Mouse (Mus musculus): ENCODE data around the gene Gm12185. TPM values are rescaled to one million over a fixed set of nuclear protein-coding genes. Genes with fewer than 3 reads are reported as not detected.

Gm12185 gene
- 1.3 to 2.0 TPM (median 1.8 TPM) in 4 replicates for total RNA-seq (2023; ENCODE audit: inconsistent age)

GRCm38 (mm10) chr11:48991740-48992520, at the start of gene Gm12185:
Gm12185 (minus strand) TSS chr11:48992226.

GRCm38 (mm10) chr11:48994018-48994417, 2.0 kb upstream of the Gm12185 start, which contains the start of gene Tgtp1:
Tgtp1 (minus strand) TSS chr11:48994172.

GRCm38 (mm10) chr11:48979251-48979650, 12.8 kb downstream of the Gm12185 start, which contains the start of gene 9930111J21Rik1:
9930111J21Rik1 (minus strand) TSS chr11:48979398.

GRCm38 (mm10) chr11:48978240-48978939, 13.6 kb downstream of the Gm12185 start, which contains the start of gene Olfr56:
Olfr56 (plus strand) TSS chr11:48978889.

GRCm38 (mm10) chr11:48946090-48946489, 45.9 kb downstream of the Gm12185 start, which contains the start of gene Psme2b:
Psme2b (minus strand) TSS chr11:48946190.

GRCm38 (mm10) chr11:48902021-48902420, 90.0 kb downstream of the Gm12185 start, which contains the start of gene Gm5431:
Gm5431 (minus strand) TSS chr11:48902214.

GRCm38 (mm10) chr11:48871201-48871772, 120.7 kb downstream of the Gm12185 start, which contains the start of gene Irgm1:
Irgm1 (minus strand) TSS chr11:48871683.

Other genes starting within 250 kb of the Gm12185 start
- gene Rack1, start 191.9 kb downstream of the Gm12185 start, total RNA-seq (2023; ENCODE audit: inconsistent age), result 1,496 to 1,621 TPM (median 1,552 TPM) in 4 replicates
- 54.3 to 70.1 TPM (median 66.1 TPM) in 4 replicates for gene Trim41, start 174.9 kb downstream of the Gm12185 start, total RNA-seq (2023; ENCODE audit: inconsistent age)
- gene Trim7, start 166.1 kb downstream of the Gm12185 start, total RNA-seq (2023; ENCODE audit: inconsistent age), result 150 to 194 TPM (median 166 TPM) in 4 replicates
- gene Gm12184, start 165.6 kb downstream of the Gm12185 start, total RNA-seq (2023; ENCODE audit: inconsistent age), result 1.1 to 1.7 TPM (median 1.3 TPM) in 4 replicates
- 38.4 to 53.1 TPM (median 43.4 TPM) in 4 replicates for gene Irgm1, start 120.5 kb downstream of the Gm12185 start, total RNA-seq (2023; ENCODE audit: inconsistent age)
- gene Gm5431, start 90.0 kb downstream of the Gm12185 start, total RNA-seq (2023; ENCODE audit: inconsistent age), result 8.8 to 14.4 TPM (median 10.4 TPM) in 4 replicates
- gene Psme2b, start 46.0 kb downstream of the Gm12185 start, total RNA-seq (2023; ENCODE audit: inconsistent age), result 44.1 to 57.9 TPM (median 54.0 TPM) in 4 replicates
- 0.35 to 0.63 TPM (median 0.47 TPM) in 4 replicates for gene Olfr56, start 13.3 kb downstream of the Gm12185 start, total RNA-seq (2023; ENCODE audit: inconsistent age)
- 87.0 to 97.7 TPM (median 90.3 TPM) in 4 replicates for gene 9930111J21Rik1, start 12.8 kb downstream of the Gm12185 start, total RNA-seq (2023; ENCODE audit: inconsistent age)
- 0.30 to 1.1 TPM (median 0.63 TPM) in 3 of 4 replicates, not detected in the other for gene Tgtp1, start 1.9 kb upstream of the Gm12185 start, total RNA-seq (2023; ENCODE audit: inconsistent age)
- 102 to 129 TPM (median 125 TPM) in 4 replicates for gene 9930111J21Rik2, start 59.0 kb upstream of the Gm12185 start, total RNA-seq (2023; ENCODE audit: inconsistent age)
- 2.7 to 6.9 TPM (median 4.7 TPM) in 4 replicates for gene Tgtp2, start 72.0 kb upstream of the Gm12185 start, total RNA-seq (2023; ENCODE audit: inconsistent age)
- gene Ifi47, start 84.4 kb upstream of the Gm12185 start, total RNA-seq (2023; ENCODE audit: inconsistent age), result 34.5 to 48.6 TPM (median 39.6 TPM) in 4 replicates
- not detected in 4 replicates for gene Olfr1396, start 122.6 kb upstream of the Gm12185 start, total RNA-seq (2023; ENCODE audit: inconsistent age)
- not detected in 4 replicates for gene Olfr1395, start 150.0 kb upstream of the Gm12185 start, total RNA-seq (2023; ENCODE audit: inconsistent age)
- not detected in 4 replicates for gene Olfr1394, start 162.2 kb upstream of the Gm12185 start, total RNA-seq (2023; ENCODE audit: inconsistent age)
- gene Btnl9, start 194.9 kb upstream of the Gm12185 start, total RNA-seq (2023; ENCODE audit: inconsistent age), result not detected in 4 replicates
- gene Zfp62, start 211.1 kb upstream of the Gm12185 start, total RNA-seq (2023; ENCODE audit: inconsistent age), result 121 to 156 TPM (median 142 TPM) in 4 replicates